Mouse (Mus musculus) lung, embryonic 15.5 days (tissue): ENCODE results near the gene Olfr1124. TPM values are rescaled to one million over a fixed set of nuclear protein-coding genes. Genes with fewer than 3 reads are reported as not detected.

Experiments used
- polyA plus RNA-seq: library from polyadenylated mRNA; unstranded; fragments of >200 nt; fragmentation: Nextera tagmentation; extraction: Ambion mirVana; gene quantifications from 2 replicates; pipeline ENCODE4 v1.2.1, GENCODE M21; 2015

The Olfr1124 gene
- polyA plus RNA-seq, 1 experiment from 2014 or later, result 0.07 TPM

Other genes starting within 250 kb of the Olfr1124 start
- gene Olfr1112, start 242.5 kb upstream of the Olfr1124 start, polyA plus RNA-seq, result not detected in 2 replicates
- not detected in 2 replicates for gene Olfr1113, start 221.3 kb upstream of the Olfr1124 start, polyA plus RNA-seq
- not detected in 2 replicates for gene Olfr1115, start 182.3 kb upstream of the Olfr1124 start, polyA plus RNA-seq
- not detected in 2 replicates for gene Olfr1116, start 162.7 kb upstream of the Olfr1124 start, polyA plus RNA-seq
- gene Olfr1118, start 122.7 kb upstream of the Olfr1124 start, polyA plus RNA-seq, result not detected in 2 replicates
- gene Olfr1120, start 75.5 kb upstream of the Olfr1124 start, polyA plus RNA-seq, result not detected in 2 replicates
- gene Olfr1121, start 60.4 kb upstream of the Olfr1124 start, polyA plus RNA-seq, result not detected in 2 replicates
- not detected in 2 replicates for gene Olfr1122, start 44.4 kb upstream of the Olfr1124 start, polyA plus RNA-seq
- not detected in 2 replicates for gene Olfr1123, start 13.6 kb upstream of the Olfr1124 start, polyA plus RNA-seq
- gene Olfr1126, start 23.7 kb downstream of the Olfr1124 start, polyA plus RNA-seq, result not detected in 2 replicates
- gene Pramel7, start 66.8 kb downstream of the Olfr1124 start, polyA plus RNA-seq, result not detected in 2 replicates
- not detected in 2 replicates for gene Pramel6, start 76.3 kb downstream of the Olfr1124 start, polyA plus RNA-seq
- not detected in 2 replicates for gene Olfr153, start 101.5 kb downstream of the Olfr1124 start, polyA plus RNA-seq
- gene Olfr1128, start 115.3 kb downstream of the Olfr1124 start, polyA plus RNA-seq, result not detected in 2 replicates
- gene Olfr1129, start 143.6 kb downstream of the Olfr1124 start, polyA plus RNA-seq, result not detected in 2 replicates
- gene Olfr1130, start 175.9 kb downstream of the Olfr1124 start, polyA plus RNA-seq, result not detected in 2 replicates
- gene Olfr1131, start 196.8 kb downstream of the Olfr1124 start, polyA plus RNA-seq, result not detected in 2 replicates
- gene Olfr1132, start 207.3 kb downstream of the Olfr1124 start, polyA plus RNA-seq, result not detected in 2 replicates
- gene Olfr1133, start 217.1 kb downstream of the Olfr1124 start, polyA plus RNA-seq, result not detected in 2 replicates
- not detected in 2 replicates for gene Olfr1134, start 228.2 kb downstream of the Olfr1124 start, polyA plus RNA-seq
- not detected in 2 replicates for gene Olfr1135, start 243.4 kb downstream of the Olfr1124 start, polyA plus RNA-seq